Mouse (Mus musculus) neural tube, embryonic 14.5 days (tissue): ENCODE measurements around the gene Smox. TPM values are rescaled to one million over a fixed set of nuclear protein-coding genes. Genes with fewer than 3 reads are reported as not detected.

ENCODE experiments used
- ATAC-seq: fragments of 200-750 bp; cut with Nextera tagmentation; 2 replicates; pipeline ENCODE4 v1.8.0; 2017; ENCODE audit warnings: low read depth, mild to moderate bottlenecking, moderate TSS enrichment, moderate library complexity
- H3K27ac ChIP-seq: fragments of 300-500 bp; sonication (generic); 2 replicates; pipeline ENCODE4 v1.5.1; 2014; ENCODE audit warnings: low read depth, mild to moderate bottlenecking, control low read depth, low read length, moderate library complexity, mixed read lengths
- H3K27me3 ChIP-seq: fragments of 300-500 bp; sonication (generic); 2 replicates; pipeline ENCODE4 v1.6.1; 2014; ENCODE audit warnings: low read length; ENCODE audit not compliant: control insufficient read depth, insufficient read depth
- H3K36me3 ChIP-seq: fragments of 300-500 bp; sonication (generic); 2 replicates; pipeline ENCODE4 v1.6.1; 2014; ENCODE audit warnings: low read length, mixed read lengths; ENCODE audit not compliant: control insufficient read depth, insufficient read depth
- H3K4me1 ChIP-seq: fragments of 300-500 bp; sonication (generic); 2 replicates; pipeline ENCODE4 v1.6.1; 2014; ENCODE audit warnings: low read length; ENCODE audit not compliant: control insufficient read depth, insufficient read depth
- H3K4me2 ChIP-seq: fragments of 300-500 bp; sonication (generic); 2 replicates; pipeline ENCODE4 v1.6.1; 2014; ENCODE audit warnings: mild to moderate bottlenecking, low read depth, low read length, control low read depth
- H3K4me3 ChIP-seq: fragments of 300-500 bp; sonication (generic); 2 replicates; pipeline ENCODE4 v1.5.1; 2014; ENCODE audit warnings: low read depth, low read length, control low read depth, mixed read lengths
- H3K9ac ChIP-seq: fragments of 300-500 bp; sonication (generic); replicated peaks from 2 replicates; pipeline ENCODE4 v1.6.1; 2014; ENCODE audit warnings: low read depth, mild to moderate bottlenecking, control low read depth, low read length, mixed read lengths
- H3K9me3 ChIP-seq: fragments of 300-500 bp; sonication (generic); 2 replicates; pipeline ENCODE4 v1.6.1; 2016; ENCODE audit warnings: low read length; ENCODE audit not compliant: control insufficient read depth
- WGBS: fragments of 180-500 bp; shearing (Covaris S2); extraction: QIAGEN DNeasy Blood & Tissue Kit; methylation state at CpG from one replicate; pipeline ENCODE4 v1.1.7; 2014; 5-methylcytosine and 5-hydroxymethylcytosine counted together
- polyA plus RNA-seq: library from polyadenylated mRNA; unstranded; fragments of >200 nt; fragmentation: Nextera tagmentation; extraction: Ambion mirVana; gene quantifications from 2 replicates; pipeline ENCODE4 v1.2.1, GENCODE M21; 2014

The Smox gene
- polyA plus RNA-seq, 1 experiment from 2014 or later: 28.9 TPM

- no peaks in the 10 kb centered on the region for H3K9me3 ChIP-seq
- H3K27ac ChIP-seq: no peak overlapping the region
- ATAC-seq: no peak
- no peaks in the 10 kb centered on the region for H3K4me1 ChIP-seq
- H3K36me3 ChIP-seq: no peaks in the 10 kb centered on the region
- 90% methylated on average over 4 of the region's 4 CpGs for WGBS
- no peaks in the 10 kb centered on the region for H3K27me3 ChIP-seq
- H3K4me3 ChIP-seq: no peak overlapping the region
- no peak overlapping the region for H3K4me2 ChIP-seq
- no peak overlapping the region for H3K9ac ChIP-seq
These were observed 12.4 kb upstream of the Smox start for GRCm38 (mm10) chr2:131478916-131479315.

GRCm38 (mm10) chr2:131481733-131482132, 9.6 kb upstream of the Smox start:
- no peaks in the 10 kb centered on the region for H3K36me3 ChIP-seq
- no peak overlapping the region for H3K4me2 ChIP-seq
- no peak overlapping the region for H3K9ac ChIP-seq
- ATAC-seq: no peak
- 24% methylated on average over 1 of the region's 1 CpGs for WGBS
- no peaks in the 10 kb centered on the region for H3K9me3 ChIP-seq
- no peaks in the 10 kb centered on the region for H3K27me3 ChIP-seq
- no peaks in the 10 kb centered on the region for H3K4me1 ChIP-seq
- H3K27ac ChIP-seq: no peak overlapping the region
- no peak overlapping the region for H3K4me3 ChIP-seq

- 86% methylated on average over 6 of the region's 6 CpGs for WGBS
- ATAC-seq: no peak
- no peaks in the 10 kb centered on the region for H3K36me3 ChIP-seq
These were observed 8.8 kb upstream of the Smox start for GRCm38 (mm10) chr2:131482478-131482877.

GRCm38 (mm10) chr2:131483562-131483961, 7.7 kb upstream of the Smox start:
- ATAC-seq: no peak
- 77% methylated on average over 7 of the region's 7 CpGs for WGBS

More at GRCm38 (mm10) chr2:131482478-131482877, 8.8 kb upstream of the Smox start:
- Histone ChIP-seq H3K4me2 (no peak overlapping the region), H3K9ac (no peak overlapping the region), H3K27ac (no peak overlapping the region), H3K4me1 (no peaks in the 10 kb centered on the region), H3K4me3 (no peak overlapping the region), H3K27me3 (no peaks in the 10 kb centered on the region), H3K9me3 (no peaks in the 10 kb centered on the region)

GRCm38 (mm10) chr2:131484182-131484581, 7.1 kb upstream of the Smox start:
- 88% methylated on average over 6 of the region's 6 CpGs for WGBS
- Histone ChIP-seq H3K4me1 (no peaks in the 10 kb centered on the region), H3K27ac (no peak overlapping the region), H3K4me2 (no peak overlapping the region), H3K4me3 (no peak overlapping the region), H3K27me3 (no peaks in the 10 kb centered on the region), H3K36me3 (no peaks in the 10 kb centered on the region), H3K9ac (no peak overlapping the region), H3K9me3 (no peaks in the 10 kb centered on the region)
- ATAC-seq: no peak

More at GRCm38 (mm10) chr2:131483562-131483961, 7.7 kb upstream of the Smox start:
- no peaks in the 10 kb centered on the region for H3K4me1 ChIP-seq
- no peak overlapping the region for H3K4me3 ChIP-seq
- no peaks in the 10 kb centered on the region for H3K27me3 ChIP-seq
- H3K27ac ChIP-seq: no peak overlapping the region
- H3K9me3 ChIP-seq: no peaks in the 10 kb centered on the region
- no peak overlapping the region for H3K9ac ChIP-seq
- H3K4me2 ChIP-seq: no peak overlapping the region
- no peaks in the 10 kb centered on the region for H3K36me3 ChIP-seq

GRCm38 (mm10) chr2:131485126-131485525, 6.2 kb upstream of the Smox start:
- H3K4me3 ChIP-seq: no peak overlapping the region
- no peaks in the 10 kb centered on the region for H3K4me1 ChIP-seq
- no peak overlapping the region for H3K9ac ChIP-seq
- no peak overlapping the region for H3K27ac ChIP-seq
- 89% methylated on average over 15 of the region's 15 CpGs for WGBS
- H3K36me3 ChIP-seq: no peaks in the 10 kb centered on the region
- H3K9me3 ChIP-seq: no peaks in the 10 kb centered on the region
- no peaks in the 10 kb centered on the region for H3K27me3 ChIP-seq
- H3K4me2 ChIP-seq: no peak overlapping the region
- no peak for ATAC-seq

GRCm38 (mm10) chr2:131486046-131486445, 5.2 kb upstream of the Smox start:
- Histone ChIP-seq H3K4me3 (no peak overlapping the region), H3K4me2 (no peak overlapping the region), H3K4me1 (no peaks in the 10 kb centered on the region), H3K36me3 (no peaks in the 10 kb centered on the region), H3K9ac (no peak overlapping the region), H3K27me3 (no peaks in the 10 kb centered on the region), H3K27ac (no peak overlapping the region), H3K9me3 (no peaks in the 10 kb centered on the region)
- 94% methylated on average over 3 of the region's 3 CpGs for WGBS
- ATAC-seq: no peak

GRCm38 (mm10) chr2:131487337-131487736, 4.0 kb upstream of the Smox start:
- no peak overlapping the region for H3K27ac ChIP-seq
- no peaks in the 10 kb centered on the region; the same call in 1 of the 2 replicates for H3K27me3 ChIP-seq
- ATAC-seq: no peak
- H3K4me2 ChIP-seq: no peak overlapping the region
- no peaks in the 10 kb centered on the region for H3K4me1 ChIP-seq
- 90% methylated on average over 5 of the region's 5 CpGs for WGBS
- H3K9me3 ChIP-seq: no peaks in the 10 kb centered on the region
- H3K9ac ChIP-seq: no peak overlapping the region
- H3K36me3 ChIP-seq: no peaks in the 10 kb centered on the region
- H3K4me3 ChIP-seq: no peak overlapping the region

GRCm38 (mm10) chr2:131488261-131488660, 3.0 kb upstream of the Smox start:
- Histone ChIP-seq H3K9ac (no peak overlapping the region), H3K4me1 (peaks cover 7% of the 10 kb centered on the region), H3K27ac (no peak overlapping the region), H3K36me3 (no peaks in the 10 kb centered on the region), H3K4me3 (no peak overlapping the region), H3K9me3 (no peaks in the 10 kb centered on the region), H3K27me3 (no peaks in the 10 kb centered on the region; the same call in 1 of the 2 replicates), H3K4me2 (no peak overlapping the region)
- no peak for ATAC-seq
- WGBS: 74% methylated on average over 4 of the region's 4 CpGs
